Mouse (Mus musculus) lung, postnatal 36 days (tissue): Measurements from ENCODE around the gene Rxfp2.

ENCODE experiments used
- DNase-seq: peaks from one replicate; pipeline ENCODE4 v3.0.0; 2022; ENCODE audit warnings: mixed read lengths

Rxfp2 gene

DNA sequence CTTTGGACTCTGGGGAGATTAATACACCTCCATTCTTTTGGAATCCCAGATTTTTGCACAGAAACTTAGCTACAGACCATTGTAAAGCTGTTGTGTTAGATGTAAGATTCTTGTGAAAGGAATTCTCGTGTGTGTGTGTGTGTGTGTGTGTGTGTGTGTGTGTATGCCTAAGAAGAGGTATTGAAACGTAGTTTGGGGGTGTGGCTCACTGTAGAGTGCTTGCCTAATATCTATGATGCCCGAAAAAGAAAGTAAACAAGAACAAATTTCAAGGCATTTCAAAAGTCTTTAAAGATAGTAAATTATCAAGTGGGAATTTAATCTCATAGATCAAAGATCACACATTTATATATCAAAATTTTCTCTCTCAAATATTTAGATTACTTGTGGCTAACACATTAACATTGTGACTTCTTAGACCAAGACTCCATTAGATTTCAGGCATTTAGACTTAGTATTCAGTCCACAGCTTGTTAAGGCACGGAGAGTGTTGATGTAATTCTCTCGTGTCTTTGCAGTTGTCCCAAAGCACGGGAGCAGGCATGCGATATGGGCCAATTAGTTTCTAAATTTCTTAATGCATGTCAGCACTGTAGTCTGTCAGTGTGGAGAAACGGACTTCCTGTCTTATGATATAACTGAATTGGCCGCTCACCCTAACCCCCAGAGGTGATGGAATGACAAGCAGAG, 97.9 kb downstream of the Rxfp2 start:
- DNase-seq, result peak; percentile 40

DNA sequence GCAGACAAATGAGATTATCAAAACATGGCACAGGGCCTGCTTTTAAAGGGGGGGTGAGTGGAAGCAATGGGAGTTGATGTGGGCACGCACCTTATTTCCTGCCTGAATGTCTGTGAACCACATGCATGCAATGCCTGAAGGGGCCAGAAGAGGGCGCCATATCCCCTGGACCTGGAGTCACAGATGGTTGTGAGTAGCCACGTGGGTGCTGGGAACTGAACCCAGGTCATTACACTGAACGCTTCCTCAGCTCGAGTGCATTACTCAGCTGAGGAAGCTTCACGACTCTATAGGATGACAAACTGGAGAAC, 98.4 kb downstream of the Rxfp2 start:
- DNase-seq, result peak; percentile 21

DNA sequence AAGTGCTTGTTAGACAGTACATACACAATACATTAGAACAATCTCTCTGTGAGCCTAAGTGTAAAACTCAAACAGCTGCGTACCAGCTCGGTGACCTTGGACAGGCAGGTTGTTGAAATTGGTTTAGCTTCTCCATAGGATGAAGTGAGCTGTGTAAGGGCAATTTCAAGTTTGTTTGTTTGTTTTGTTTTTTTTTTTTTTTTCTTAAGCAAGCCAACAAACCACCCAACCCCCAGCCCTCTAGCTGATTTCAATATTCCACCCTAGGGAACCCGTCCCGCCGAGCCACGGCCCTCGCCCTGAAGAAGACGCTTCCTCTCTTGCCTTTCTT, 99.6 kb downstream of the Rxfp2 start:
- DNase-seq, result no peak

DNA sequence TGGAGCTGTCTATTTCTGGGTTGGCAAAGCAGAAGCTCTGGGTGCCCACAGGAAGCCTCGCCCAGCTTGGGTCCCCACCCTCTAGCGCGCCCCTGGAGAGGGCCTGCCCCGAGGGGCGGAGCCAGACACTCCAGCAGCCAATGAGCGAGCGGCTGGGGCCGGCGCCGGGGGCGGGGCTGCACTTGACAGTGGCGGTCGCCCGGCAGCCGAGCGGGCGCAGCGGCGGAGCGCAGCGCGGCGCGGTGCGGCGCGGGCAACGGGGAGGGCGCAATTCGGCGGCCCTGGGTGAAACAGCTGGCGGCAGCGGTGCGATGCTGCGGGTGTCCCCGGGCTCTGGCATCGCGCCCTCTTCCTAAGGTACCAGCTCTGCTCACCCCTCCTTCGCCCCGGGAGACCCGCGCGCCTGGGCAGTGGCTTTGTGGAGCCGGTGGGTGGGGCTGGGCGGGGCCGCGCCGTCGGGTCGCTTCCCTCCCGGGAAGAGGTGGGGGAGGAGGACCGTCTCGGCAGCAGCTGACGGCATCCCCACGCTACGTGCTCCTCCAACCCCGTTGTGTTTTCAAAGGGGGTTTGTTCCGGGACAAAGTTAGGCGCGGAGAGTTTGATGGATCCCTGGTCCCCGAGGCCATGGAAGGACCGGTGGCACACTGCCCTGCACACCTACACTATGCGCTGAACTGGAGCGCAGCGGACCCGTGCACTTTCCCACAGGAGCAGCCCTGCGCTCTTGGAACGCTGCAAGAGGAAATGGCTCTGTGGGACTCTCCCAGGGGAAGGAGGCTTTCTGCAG, 100.2 kb downstream of the Rxfp2 start, which contains the start of gene Fry:
Gene Fry (plus strand): TSS at position 191 of the 787 bp plus-strand sequence.
- DNase-seq, result peak; percentile 97

DNA sequence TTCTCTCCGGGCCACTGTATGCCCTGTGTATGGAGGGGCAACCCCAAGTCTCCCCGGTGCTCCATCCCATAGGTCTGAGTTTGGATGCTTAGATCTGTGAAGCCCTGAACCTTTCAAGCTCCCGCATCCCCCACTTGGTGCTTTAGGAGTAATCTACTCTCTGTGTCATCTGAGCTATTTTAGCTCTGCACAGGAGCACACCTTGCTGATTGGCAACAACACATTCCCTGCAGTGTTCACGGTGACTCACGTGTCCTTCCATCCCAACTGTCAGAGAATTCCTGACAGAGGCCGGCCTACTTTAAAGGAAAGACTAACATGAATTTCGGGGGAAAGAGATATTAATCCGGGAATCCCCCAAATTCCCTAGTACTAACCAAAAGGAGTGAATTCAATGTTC, 102.2 kb downstream of the Rxfp2 start:
- no peak for DNase-seq

DNA sequence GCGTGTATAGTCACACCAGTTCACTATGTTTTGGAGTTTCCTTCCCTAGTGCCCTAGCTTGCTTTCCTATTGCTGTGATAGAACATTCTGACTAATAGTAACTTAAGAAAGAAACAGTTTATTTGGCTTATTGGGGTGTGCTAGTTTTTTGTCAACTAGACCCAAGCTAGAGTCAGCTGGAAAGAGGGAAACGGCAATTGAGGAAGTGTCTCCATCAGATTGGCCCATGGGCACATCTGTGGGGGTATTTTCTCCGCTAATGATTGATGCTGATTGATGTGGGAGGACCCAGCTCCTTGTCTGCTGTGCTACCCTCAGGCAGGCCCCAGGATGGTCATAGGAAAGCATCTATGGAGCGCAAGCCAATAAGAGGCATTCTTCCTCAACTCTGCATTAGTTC, 103.6 kb downstream of the Rxfp2 start:
- no peak for DNase-seq

DNA sequence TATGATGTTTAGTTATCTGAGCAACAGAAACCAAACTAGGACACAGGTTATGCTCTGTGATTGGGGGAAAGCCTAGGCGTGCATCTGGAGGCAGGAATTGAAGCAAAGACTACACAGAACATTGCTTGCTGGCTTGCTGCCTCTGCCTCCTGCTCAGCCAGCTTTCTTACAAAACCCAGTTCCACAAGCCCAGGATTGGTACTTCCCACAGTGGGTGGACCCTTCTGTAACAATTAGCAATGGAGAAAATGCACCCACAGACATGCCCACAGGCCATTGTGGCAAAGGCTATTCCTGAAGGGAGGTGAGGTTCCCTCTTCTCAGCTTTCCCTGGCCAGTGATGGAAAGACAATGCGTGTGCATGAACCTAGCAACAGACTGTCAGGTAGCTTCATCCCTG, 104.1 kb downstream of the Rxfp2 start:
- DNase-seq, result peak; percentile 23

DNA sequence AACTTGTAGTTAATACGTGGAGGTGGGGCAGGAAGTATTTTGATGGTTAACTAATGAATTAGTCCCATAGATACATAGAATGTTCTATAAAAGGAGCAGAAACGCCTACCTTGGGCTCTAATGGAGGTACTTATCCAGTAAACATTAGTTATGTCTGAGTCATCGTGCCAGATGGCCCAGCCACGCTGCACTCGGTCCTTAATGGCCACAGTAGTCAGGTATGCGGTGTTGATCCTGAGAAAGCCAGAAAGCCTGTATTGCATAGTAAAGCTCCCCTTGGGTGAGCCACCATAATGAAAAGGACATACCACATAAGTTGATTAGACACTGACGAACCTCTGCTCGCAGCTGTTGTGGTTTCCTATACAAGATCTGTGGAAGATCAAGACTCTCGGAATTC, 107.4 kb downstream of the Rxfp2 start:
- DNase-seq, result no peak

DNA sequence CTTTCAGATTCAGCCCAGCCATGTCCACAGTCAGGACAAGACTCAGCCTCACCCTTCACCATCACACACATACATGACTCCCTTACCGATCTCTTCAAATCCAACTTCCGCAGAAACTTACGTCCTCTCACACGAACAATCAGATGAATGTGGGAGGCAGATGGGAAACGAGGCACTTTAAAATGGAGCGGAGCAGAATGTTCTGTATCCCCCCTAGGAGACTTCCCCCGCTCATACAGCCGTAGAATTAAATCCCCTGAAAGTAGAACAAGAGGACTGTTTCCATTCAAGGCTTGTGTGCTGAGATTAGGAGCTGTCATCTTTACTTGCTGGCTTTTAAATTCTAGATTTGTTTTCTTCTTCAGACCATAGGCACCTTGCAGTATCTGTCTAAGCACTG, 110.0 kb downstream of the Rxfp2 start:
- no peak for DNase-seq

DNA sequence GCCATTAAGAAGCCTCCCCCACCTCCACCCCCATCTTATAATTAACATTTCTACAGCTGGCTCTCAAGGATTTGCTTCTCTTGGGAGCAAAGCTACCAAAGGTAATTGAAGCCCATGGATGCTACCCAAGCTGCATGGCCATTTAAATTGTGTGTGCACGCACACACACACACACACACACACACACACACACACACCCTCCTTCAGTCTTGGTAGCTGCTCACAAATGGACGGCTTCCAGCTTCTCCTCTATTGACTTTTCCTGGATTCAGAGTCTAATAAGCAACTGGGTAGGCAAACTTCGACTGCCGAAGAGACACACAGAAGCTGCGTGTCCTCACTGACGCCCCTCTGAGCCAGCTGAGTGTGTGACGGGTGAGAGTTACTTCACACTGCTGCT, 111.7 kb downstream of the Rxfp2 start:
- no peak for DNase-seq

DNA sequence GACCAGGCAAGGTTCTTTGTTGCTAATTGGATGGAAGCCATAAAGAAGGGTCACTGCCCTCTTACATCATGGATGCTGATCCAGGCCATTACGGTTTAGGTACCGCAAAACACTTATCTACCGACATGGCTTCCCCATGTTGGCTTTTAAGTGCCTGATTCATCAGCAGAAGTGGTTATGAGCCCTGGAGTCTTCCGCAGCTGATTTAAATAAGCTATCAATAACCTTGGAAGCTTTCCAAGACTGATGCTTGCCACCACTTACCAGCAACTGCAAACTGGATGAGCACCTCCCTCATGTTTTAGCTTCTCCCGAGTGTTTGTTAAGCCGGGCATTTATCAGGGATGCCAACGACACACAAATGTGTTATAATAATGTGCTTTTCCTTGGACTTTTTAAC, 112.7 kb downstream of the Rxfp2 start:
- DNase-seq, result no peak
